Mouse (Mus musculus) large intestine, adult 2 months (tissue): ENCODE results near the gene Cited2. TPM values are rescaled to one million over a fixed set of nuclear protein-coding genes. Genes with fewer than 3 reads are reported as not detected.

Source experiments
- DNase-seq: peaks from one replicate; pipeline ENCODE4 v3.0.0-alpha.2; 2012; ENCODE audit warnings: low read depth, low spot score
- WGBS: fragments of 180-500 bp; shearing (Covaris S2); methylation state at CpG from one replicate; pipeline ENCODE4 v1.1.7; 2018; 5-methylcytosine and 5-hydroxymethylcytosine counted together
- polyA plus RNA-seq: library from polyadenylated mRNA; depleted of rRNA; stranded (reverse); fragments of >200 nt; gene quantifications from 2 replicates; pipeline ENCODE4 v1.2.3, GENCODE M21; 2012

Gene Cited2
- polyA plus RNA-seq, 1 experiment = 30.9 TPM

- DNase-seq = peak; percentile 84
- under 1% methylated on average over 24 of the region's 24 CpGs for whole genome bisulfite sequencing
Measured at GRCm38 (mm10) chr10:17722158-17722557, 860 bp upstream of the Cited2 start.

- DNase-seq = no peak
- under 1% methylated on average over 30 of the region's 30 CpGs for WGBS
Measured at GRCm38 (mm10) chr10:17723421-17723841, 413 bp downstream of the Cited2 start.

- no peak for DNase-seq
- 1% methylated on average over 65 of the region's 65 CpGs for WGBS
Measured at GRCm38 (mm10) chr10:17723871-17724741, 1.1 kb downstream of the Cited2 start.

GRCm38 (mm10) chr10:17725037-17725584, 2.1 kb downstream of the Cited2 start:
- DNase-seq = no peak
- 11% methylated on average over 8 of the region's 8 CpGs for WGBS

GRCm38 (mm10) chr10:17725644-17726372, 2.8 kb downstream of the Cited2 start:
- WGBS = 52% methylated on average over 7 of the region's 7 CpGs
- no peak for DNase-seq

GRCm38 (mm10) chr10:17726373-17726720, 3.3 kb downstream of the Cited2 start:
- DNase-seq = no peak
- WGBS = 67% methylated on average over 2 of the region's 2 CpGs

- no peak for DNase-seq
- WGBS = 7% methylated on average over 15 of the region's 15 CpGs
Measured at GRCm38 (mm10) chr10:17727161-17727925, 4.3 kb downstream of the Cited2 start.

- under 1% methylated on average over 5 of the region's 5 CpGs for WGBS
- DNase-seq = no peak
Measured at GRCm38 (mm10) chr10:17727926-17728279, 4.9 kb downstream of the Cited2 start.

- 55% methylated on average over 4 of the region's 4 CpGs for WGBS
- DNase-seq = no peak
Measured at GRCm38 (mm10) chr10:17728711-17729110, 5.7 kb downstream of the Cited2 start.

GRCm38 (mm10) chr10:17729476-17729875, 6.5 kb downstream of the Cited2 start:
- no peak for DNase-seq

GRCm38 (mm10) chr10:17733057-17733456, 10.0 kb downstream of the Cited2 start:
- no peak for DNase-seq
- WGBS = 24% methylated on average over 4 of the region's 4 CpGs

More at GRCm38 (mm10) chr10:17729476-17729875, 6.5 kb downstream of the Cited2 start:
- WGBS = 92% methylated on average over 6 of the region's 6 CpGs

GRCm38 (mm10) chr10:17742581-17742980, 19.6 kb downstream of the Cited2 start:
- DNase-seq = no peak
- WGBS = 91% methylated on average over 2 of the region's 2 CpGs

- WGBS = 81% methylated on average over 5 of the region's 5 CpGs
- no peak for DNase-seq
Measured at GRCm38 (mm10) chr10:17752478-17752877, 29.5 kb downstream of the Cited2 start.

GRCm38 (mm10) chr10:17759772-17760171, 36.8 kb downstream of the Cited2 start:
- WGBS = 79% methylated on average over 3 of the region's 3 CpGs
- no peak for DNase-seq

- no peak for DNase-seq
- WGBS = 55% methylated on average over 9 of the region's 9 CpGs
Measured at GRCm38 (mm10) chr10:17760750-17761613, 38.0 kb downstream of the Cited2 start.

GRCm38 (mm10) chr10:17761652-17762051, 38.6 kb downstream of the Cited2 start:
- 83% methylated on average over 1 of the region's 1 CpGs for WGBS
- DNase-seq = no peak

- WGBS = 97% methylated on average over 8 of the region's 8 CpGs
- no peak for DNase-seq
Measured at GRCm38 (mm10) chr10:17762946-17763345, 39.9 kb downstream of the Cited2 start.

- no peak for DNase-seq
- WGBS = 86% methylated on average over 5 of the region's 5 CpGs
Measured at GRCm38 (mm10) chr10:17769856-17770255, 46.8 kb downstream of the Cited2 start.

GRCm38 (mm10) chr10:17772364-17772763, 49.3 kb downstream of the Cited2 start:
- 65% methylated on average over 10 of the region's 10 CpGs for WGBS
- no peak for DNase-seq
